Mouse (Mus musculus) ovary, adult 18-20 months (tissue): ENCODE results near the gene Htt.
A peak's percentile ranks its signal among the peaks of the same experiment; 100 is the strongest.
"Not testable (repeated sequence)": the region's sequence is repeated elsewhere in the genome, so short reads cannot be mapped to it uniquely, and the experiment has no call there.

Experiments used
- DNase-seq: peaks from one replicate; pipeline ENCODE4 v3.0.0; 2022; ENCODE audit warnings: low spot score, mixed read lengths

Htt gene

DNA sequence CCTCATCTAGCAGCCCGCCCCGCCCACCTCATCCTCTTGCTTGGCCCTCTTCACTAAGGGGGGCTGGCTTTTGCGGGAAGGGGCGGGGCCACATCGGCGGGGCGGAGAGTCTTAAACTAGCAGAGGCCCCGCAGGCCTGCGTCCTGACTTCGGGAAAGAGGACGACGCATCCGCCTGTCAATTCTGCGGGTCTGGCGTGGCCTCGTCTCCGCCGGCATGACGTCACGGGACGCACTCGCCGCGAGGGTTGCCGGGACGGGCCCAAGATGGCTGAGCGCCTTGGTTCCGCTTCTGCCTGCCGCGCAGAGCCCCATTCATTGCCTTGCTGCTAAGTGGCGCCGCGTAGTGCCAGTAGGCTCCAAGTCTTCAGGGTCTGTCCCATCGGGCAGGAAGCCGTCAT lies at the start of gene Htt:
TSS of gene Htt (plus strand) at position 232 of the 400 bp plus-strand sequence.
- DNase-seq, result peak; percentile 97

DNA sequence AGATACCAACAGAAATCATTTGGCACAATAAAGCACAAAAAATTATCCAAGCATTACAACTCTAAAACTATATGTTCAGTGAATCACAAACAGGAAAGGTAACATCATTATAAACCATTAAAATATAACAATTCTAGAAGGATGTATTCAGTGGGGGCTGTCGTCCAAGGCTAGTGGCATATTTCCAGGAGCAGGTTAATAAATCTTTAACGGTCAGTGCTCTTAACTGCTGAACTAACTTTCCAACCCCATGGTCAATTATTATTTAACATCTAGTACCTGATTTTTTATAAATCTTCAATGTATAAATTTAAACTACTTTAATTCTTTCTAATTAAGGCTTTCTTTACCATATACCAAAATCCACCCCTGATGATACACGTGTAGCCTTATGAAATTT lies 47.2 kb upstream of the Htt start:
- not testable (repeated sequence) for DNase-seq

DNA sequence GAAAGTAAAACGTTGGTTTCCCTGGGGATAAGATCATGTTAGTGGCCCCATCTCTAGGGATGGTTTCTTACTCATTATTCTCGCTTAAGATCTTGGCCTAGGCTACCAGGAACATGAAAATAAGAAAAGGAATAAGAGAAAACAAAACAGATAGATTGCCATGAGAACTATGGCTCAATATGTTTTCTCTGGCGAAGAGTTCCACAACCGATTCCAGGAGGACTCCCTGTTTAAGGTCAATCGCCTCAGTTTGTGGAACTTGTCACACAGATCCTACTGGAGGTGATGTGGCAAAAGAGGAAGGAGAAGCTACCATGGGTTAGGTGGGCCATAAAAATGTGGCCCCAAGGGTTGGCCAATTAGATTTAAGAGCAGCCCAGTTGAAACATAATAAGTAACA lies 46.7 kb upstream of the Htt start:
- DNase-seq, result no peak

DNA sequence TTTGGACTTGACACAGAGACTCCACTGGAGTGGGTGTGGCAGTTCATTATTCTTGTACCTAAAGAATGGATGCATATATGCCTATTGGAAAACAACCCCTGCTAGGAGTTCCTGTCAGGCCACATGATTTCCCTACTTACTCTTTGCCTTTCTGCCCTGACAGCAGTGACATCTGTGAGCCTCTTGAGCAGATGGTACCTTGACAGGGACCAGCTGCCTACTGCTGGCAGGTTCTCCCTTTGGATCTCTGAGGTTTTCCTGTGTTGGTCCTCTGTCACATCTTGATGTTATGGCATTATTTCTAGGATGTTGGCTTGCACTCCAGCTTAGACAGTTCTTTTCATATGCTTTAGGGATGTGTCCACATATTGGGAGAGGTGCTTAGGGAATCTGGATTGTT lies 32.4 kb upstream of the Htt start:
- DNase-seq, result no peak

DNA sequence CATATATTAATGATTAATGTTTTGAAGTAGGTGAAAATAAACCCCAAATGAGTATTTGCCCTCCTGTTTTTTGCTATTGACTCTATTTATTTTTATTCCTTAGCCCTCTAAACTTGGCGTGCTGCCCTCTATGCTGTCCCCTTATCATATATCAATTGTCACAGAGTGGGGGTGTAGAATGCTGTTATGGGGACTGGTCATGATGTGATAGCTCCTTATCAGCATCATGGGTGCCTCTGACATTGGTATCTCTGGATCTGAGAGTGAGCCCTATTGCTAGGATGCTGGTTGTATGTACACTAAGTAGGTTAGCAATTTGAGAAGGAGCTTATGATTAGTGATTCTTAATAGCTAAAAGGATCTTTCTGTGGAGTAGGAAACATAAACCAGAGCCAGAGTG lies 31.3 kb upstream of the Htt start:
- DNase-seq, result no peak

DNA sequence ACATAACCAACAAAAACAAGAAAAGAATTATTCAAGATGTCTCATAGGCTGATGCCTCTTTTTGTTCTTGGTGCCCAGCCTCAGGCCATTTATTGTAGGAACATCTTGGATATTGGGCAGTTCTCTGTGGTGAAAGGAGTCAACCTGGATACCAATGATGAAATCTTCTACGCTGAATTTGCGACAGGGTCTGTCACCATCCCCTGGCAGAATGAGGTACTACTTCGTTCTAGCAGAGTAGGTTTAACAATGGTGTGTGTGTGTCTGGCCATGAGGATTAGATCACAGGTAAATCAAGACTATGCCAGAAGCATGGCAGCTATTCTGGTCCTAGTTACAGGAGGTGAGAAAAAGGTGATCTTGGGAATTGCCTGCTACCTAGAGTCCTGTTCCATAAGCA lies 10.1 kb upstream of the Htt start:
- DNase-seq, result no peak

DNA sequence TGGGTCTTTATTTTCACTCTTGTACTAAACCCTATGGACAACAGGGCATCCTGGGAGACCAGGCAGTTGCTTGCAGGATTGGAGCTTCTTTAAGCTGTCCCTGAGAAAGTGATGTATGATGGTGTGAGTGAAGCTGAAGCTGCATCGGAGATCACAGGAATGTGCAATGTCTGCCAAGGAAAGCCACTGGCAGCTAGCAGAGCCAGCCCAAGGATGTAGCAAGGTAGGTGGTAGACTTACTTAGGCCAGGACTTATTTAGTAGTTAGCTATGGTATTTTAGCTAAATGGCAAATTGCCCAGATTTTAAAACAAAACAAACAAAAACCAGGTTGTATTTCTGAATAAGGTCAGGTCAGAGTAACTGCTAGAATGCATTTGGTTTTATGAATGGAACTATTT lies 2.8 kb upstream of the Htt start:
- DNase-seq, result no peak

DNA sequence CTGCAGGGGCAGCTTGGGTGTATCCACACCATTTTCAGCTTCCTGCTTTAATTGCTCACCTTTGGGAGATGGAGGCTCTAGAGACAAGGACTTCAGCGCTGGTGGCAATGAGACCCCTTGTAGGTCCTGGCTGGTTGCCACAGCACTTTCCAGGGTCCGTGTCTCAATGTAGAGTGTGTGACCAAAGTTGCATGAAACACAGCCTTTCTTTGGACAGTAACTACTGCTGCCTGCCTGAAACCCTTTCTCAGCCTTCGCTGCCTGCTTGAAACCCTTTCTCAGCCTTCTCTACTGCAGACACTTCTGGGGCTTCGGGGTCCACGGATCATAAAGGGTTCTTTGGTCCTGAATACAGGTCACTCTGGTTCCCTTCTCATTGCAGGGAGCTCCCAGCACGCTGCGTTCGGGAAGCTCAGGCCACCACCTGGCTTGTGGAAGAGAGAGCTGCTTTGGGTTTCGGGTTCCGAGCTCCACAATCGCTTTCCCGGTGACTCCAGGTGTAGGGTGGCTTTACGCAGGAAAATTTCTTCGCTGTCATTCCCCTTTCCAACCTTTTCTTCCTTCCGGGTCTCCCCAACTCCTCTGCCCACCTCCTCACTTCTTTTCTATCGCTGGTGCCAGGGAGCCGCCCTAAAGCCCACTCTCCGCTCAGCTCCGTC lies 561 bp upstream of the Htt start:
- no peak for DNase-seq

DNA sequence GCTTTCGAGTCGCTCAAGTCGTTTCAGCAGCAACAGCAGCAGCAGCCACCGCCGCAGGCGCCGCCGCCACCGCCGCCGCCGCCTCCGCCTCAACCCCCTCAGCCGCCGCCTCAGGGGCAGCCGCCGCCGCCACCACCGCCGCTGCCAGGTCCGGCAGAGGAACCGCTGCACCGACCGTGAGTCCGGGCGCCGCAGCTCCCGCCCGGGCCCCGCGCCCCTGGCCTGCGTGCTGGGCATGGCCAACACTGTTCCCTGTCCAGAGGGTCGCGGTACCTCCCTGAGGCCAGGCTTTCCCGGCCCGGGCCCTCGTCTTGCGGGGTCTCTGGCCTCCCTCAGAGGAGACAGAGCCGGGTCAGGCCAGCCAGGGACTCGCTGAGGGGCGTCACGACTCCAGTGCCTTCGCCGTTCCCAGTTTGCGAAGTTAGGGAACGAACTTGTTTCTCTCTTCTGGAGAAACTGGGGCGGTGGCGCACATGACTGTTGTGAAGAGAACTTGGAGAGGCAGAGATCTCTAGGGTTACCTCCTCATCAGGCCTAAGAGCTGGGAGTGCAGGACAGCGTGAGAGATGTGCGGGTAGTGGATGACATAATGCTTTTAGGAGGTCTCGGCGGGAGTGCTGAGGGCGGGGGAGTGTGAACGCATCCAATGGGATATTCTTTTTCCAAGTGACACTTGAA lies 533 bp downstream of the Htt start:
- no peak for DNase-seq

DNA sequence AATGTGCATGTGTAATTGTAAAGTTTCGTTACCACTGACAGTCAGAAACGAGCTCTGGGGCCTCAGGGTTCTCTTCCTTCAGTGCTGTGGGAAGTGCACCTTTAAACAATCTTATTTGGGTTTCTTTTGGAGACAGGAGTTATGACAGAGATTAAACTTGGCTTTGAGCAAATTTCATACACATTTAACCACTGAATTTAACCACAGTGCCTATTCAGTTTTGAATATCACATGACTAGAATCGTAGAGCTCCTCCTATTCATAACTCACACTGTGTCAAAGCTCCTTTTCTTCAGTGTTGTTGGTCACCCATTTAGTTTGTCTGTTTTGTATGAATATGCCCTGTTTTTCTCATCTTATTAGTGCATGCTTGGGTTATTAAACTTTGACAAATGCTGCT lies 10.3 kb downstream of the Htt start:
- no peak for DNase-seq

DNA sequence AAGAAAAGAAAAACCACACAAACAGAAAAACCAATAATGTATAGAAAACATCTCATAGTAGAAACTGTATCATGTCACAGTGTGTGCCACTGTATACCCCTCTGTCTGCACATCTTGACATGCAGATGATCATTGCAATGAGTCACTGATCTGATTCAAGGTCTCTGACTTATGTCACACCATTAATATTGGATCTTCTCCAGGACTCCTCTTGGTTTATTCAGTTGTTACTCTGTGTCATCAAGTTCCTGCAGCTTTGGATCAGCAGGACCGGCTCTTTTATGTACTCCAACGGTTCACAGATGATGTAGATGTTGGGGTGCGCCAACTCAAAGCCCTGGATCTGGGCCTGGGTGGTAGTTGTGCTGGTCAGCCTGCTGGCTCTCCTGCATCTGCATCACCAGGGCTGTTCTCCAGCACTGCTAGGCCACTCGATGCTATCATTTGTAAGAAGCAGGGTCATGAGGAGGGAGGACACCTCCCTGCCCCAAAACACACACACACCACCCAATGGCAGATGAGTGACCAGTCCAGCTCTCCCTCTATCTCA lies 11.2 kb downstream of the Htt start:
- no peak for DNase-seq

DNA sequence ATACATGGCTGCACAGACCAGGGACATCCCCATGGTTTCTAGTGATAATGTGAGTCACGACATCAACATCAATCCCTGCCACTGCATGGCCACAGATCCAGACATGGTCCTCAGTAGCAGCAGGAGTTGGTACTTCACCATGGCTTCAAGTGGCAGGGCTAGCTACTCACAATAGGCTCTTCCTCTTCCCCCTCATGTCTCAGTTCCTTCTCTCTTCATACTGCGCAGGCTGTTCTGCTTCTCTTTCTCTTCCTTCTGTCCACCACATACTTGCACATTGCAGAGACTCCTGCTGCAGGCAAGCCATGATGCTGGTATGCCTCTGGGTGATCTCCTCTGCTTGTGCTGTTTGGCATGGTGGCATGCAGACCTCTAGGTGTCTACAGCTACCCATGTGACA lies 11.9 kb downstream of the Htt start:
- DNase-seq, result no peak

DNA sequence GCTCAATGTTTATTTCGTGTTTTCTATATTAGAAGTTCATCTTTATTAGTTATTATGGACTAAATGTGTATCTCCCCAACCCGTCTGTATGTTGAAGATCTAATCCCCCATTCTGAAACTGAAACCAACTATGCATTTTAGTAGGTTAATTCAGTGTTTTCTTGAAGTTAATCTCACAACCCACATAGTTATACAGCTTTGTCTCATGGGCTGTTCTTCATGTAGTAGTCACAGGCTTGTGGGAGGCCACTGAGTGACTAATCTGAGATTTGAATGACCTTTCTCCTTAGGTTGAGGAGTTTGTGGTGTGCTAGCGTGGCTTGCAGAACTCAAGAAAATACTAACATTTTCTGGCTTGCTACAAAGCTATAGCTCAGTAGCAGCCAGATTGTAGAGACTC lies 23.5 kb downstream of the Htt start:
- no peak for DNase-seq

DNA sequence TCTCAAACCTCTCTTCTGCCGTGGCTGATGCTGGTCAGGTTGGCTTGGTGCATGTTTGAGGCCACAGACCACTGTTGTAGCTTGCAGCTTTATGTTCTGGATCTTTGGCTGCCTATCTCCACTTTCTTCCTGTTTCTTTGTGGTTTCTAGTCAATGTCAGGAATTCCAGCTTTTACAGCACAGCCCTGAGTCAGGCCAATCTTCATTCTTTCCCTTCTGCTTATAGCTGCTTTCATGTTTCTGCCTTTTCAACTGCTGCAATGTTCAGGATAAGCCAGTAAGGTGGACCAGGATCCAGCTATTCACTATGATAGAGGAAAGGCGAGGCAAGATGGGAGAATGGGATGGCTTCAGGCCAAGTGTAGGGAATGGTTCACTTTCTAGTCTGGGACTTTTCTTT lies 29.6 kb downstream of the Htt start:
- DNase-seq, result no peak

DNA sequence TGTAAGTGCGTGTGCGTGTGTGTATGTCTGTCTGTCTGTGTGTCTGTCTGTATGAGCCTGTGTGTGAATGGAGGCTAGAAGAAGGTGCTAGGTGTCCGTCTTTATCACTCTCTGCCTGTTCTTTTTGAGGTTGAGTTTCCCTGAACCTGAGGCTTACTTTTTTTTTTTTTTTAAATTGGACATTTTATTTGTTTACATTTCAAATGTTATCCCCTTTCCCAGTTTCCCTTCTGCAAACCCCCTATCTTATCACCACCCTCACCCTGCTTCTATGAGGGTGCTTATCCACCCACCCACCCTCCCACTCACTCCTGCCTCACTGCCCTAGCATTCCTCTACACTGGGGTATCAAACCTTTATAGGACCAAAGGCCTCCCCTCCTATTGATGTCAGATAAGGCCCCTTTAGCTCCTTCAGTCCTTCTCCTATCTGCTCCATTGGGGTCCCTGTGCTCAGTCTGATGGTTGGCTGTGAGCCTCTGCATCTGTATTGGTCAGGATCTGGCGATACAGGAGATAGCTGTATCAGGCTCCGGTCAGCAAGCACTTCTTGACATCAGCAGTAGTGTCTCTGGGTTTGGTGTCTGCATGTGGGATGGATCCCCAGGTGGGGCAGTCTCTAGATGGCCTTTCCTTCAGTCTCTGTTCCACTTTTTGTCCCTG lies 38.9 kb downstream of the Htt start:
- no peak for DNase-seq

DNA sequence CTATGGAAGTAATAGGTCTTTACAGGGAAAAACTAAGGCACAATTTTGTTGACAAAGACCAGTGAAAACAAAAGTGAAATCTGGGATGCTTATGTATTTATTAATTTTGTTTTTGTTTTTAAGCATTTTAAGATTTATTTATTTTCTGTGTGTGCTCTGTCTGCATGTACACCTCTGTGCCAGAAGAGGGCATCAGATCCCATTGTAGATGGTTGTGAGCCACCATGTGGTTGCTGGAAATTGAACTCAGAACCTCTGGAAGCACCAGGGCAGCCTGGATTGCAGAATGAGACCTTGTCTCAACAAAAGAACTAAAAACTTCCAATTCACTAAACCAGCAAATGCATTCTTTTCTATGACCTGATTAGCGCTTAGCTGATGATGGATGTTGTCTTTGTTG lies 44.5 kb downstream of the Htt start:
- DNase-seq, result no peak

DNA sequence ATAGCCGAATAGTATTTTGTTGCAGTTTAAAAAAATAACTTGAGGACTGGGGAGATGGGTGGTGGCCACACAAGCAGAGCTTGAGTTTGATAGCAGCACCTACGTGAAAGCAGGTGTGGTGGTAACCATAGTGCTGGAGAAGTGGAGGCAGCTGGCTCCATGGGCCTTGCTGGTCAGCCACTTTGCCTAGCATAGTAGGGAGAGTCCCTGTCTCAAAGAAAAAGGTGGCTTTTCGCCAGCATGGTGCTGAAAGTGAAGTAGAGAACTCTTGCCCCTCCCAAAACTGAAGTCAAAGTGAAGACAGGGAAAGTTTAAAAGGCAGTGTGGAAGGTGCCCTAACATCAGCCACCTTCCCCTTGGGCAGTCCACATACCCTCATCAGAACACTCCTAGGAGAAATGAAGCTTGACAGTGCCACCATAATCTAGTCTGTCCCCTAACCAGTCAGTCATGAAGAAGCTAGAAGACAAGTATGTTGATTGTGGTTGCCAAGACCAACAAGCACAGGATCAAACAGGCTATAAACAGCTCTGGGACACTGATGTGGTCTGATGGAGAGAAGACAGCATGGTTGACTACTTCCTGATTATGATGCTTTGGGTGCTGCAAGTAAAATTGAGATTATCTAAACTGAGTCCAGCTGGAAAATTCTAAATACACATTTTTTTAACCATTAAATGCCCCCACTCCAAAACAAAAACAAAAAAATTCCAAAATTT lies 61.0 kb downstream of the Htt start:
- DNase-seq, result no peak

DNA sequence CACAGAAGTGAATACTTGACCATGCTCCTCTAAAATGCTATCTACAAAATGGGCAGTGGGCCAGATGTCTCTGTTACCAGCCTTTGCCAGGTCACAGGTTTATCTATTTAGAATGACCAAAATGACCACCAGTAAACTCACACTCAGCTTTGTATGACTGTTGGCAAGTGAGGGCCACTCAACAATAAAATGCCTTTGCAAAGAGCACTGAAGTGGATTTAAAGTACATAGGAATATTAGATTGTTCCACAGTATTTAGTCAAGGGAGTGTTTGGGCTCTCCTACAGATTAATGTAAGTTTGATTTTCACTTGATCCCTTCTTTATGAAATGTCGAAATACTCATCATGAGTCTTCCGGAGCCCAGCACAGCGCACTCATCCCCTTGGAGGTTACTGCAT lies 92.5 kb downstream of the Htt start:
- no peak for DNase-seq

DNA sequence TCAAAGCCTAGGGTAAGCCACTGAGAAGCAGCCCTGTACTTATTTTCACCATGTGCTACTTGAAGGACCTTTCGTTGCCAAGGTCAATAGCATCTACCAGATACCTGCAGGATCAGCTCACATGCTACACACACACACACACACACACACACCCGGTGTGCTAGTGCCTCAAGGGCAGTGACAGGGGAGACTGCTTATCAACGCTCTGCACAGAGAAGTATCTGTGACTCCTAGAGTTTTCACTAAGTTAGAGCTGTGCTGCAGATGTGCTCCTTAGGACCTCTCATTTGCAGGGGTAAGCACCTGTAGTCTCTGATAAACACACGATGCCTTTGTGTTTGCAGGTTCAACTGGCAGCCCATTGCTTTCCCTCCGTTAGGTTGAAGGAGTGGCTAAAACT lies 103.8 kb downstream of the Htt start:
- DNase-seq, result no peak

DNA sequence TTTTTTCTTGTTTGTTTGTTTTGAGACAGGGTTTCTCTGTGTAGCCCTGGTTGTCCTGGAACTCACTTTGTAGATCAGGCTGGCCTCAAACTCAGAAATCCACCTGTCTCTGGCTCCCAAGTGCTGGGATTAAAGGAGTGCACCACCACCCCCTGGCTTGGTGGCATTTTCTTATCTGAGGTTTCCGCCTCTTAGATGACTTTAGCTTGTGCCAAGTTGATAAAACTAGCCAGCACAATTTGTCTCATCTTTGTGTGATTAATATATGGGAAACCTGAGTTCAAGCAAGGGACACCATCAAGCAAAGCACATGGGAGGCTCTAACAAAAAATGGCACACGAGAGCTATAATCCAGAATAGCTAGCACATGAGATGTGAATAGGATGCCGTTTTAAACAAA lies 118.8 kb downstream of the Htt start:
- not testable (repeated sequence) for DNase-seq

DNA sequence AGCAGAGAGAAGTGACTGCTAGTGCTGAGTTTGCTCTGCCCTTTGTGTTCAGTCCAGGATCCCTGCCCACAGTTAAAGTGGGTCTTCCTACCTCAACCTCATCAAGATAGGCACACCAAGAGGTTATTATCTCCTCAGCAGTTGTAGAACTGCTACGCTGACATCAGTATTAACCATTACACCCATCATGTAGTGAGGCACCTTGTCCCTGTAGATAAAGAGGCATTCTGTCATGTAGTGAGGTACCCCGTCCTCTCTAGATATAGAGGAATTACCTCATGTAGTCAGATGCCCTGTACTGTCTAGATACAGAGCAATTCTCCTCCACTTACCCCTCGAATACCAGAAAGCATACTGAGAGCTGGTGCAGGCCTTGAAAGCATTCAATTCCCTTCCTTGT lies 119.5 kb downstream of the Htt start:
- no peak for DNase-seq

DNA sequence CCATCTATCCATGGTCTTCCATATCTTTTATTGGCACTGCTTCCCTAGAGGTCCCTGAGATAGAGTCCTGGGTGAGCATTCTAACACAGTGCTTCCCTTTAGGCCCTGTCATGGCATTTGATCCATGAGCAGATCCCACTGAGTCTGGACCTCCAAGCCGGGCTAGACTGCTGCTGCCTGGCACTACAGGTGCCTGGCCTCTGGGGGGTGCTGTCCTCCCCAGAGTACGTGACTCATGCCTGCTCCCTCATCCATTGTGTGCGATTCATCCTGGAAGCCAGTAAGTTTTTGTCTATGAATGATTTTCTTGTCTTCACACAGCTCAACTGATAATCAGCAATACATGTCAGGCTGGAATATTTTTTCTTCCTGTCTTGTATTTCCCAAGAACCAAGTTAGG lies 123.7 kb downstream of the Htt start:
- DNase-seq, result no peak

DNA sequence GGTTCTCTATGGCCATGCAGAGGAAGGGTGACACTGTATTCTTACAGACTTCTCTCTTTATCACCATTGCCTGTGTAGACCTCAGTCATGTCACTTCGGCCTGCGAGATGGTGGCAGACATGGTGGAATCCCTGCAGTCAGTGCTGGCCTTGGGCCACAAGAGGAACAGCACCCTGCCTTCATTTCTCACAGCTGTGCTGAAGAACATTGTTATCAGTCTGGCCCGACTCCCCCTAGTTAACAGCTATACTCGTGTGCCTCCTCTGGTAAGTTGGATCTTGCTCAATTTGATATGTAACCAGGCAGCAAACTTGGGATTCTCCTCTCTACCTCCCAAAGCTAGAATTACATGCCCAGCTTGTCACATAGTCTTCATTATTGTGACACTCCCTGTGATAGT lies 127.7 kb downstream of the Htt start:
- DNase-seq, result no peak
